Mouse (Mus musculus) thymus, adult 2 months (tissue): ENCODE data around the gene Proca1.

Experiments
- CTCF ChIP-seq: fragments of 200-500 bp; IDR thresholded peaks from 2 replicates; pipeline ENCODE4 v1.5.1; 2012; ENCODE audit warnings: mild to moderate bottlenecking, control low read depth, low read length, moderate library complexity, borderline replicate concordance; ENCODE audit not compliant: control insufficient read depth, poor library complexity, insufficient read depth; ENCODE audit errors: extremely low read depth
- POLR2A ChIP-seq: fragments of 200-500 bp; IDR thresholded peaks from 2 replicates; pipeline ENCODE4 v1.6.1; 2012; ENCODE audit warnings: mild to moderate bottlenecking, low read length, control low read depth, moderate library complexity; ENCODE audit not compliant: control insufficient read depth, poor library complexity, insufficient read depth; ENCODE audit errors: extremely low read depth

- TF ChIP-seq CTCF (no peak), POLR2A (no peak)
Measured at GRCm38 (mm10) chr11:78171328-78171727, 21.9 kb upstream of the Proca1 start.
